Mouse (Mus musculus) inflammation-experienced regulatory T-cells, adult 6 months (primary cell): ENCODE results near the gene Isg15. TPM values are rescaled to one million over a fixed set of nuclear protein-coding genes. Genes with fewer than 3 reads are reported as not detected.
A peak's percentile ranks its signal among the peaks of the same experiment; 100 is the strongest.

Source experiments
- ATAC-seq: one replicate; pipeline ENCODE4 v1.8.0; 2017
- polyA plus RNA-seq, 3 experiments: library from polyadenylated mRNA; unstranded; fragments of 100-300 nt; shearing (Covaris generic); gene quantifications; one replicate each; pipeline ENCODE4 v1.2.1; 2017

The Isg15 gene
- polyA plus RNA-seq, 3 experiments from 2014 or later, result 34.7 to 48.9 (median 41.6) TPM

GRCm38 (mm10) chr4:156203001-156203412 lies 2.4 kb upstream of the Isg15 start, which contains the start of gene AW011738:
AW011738 (plus strand) TSS chr4:156203304.
- peak; percentile 84 for ATAC-seq

GRCm38 (mm10) chr4:156202462-156202893 lies 1.9 kb upstream of the Isg15 start:
- no peak for ATAC-seq

GRCm38 (mm10) chr4:156197829-156198205 lies 2.8 kb downstream of the Isg15 start:
- no peak for ATAC-seq

GRCm38 (mm10) chr4:156197131-156197828 lies 3.3 kb downstream of the Isg15 start, which contains the start of gene Agrn:
Agrn (minus strand) TSS chr4:156197488.
- ATAC-seq, result peak; percentile 14

- no peak for ATAC-seq
These were observed 4.4 kb downstream of the Isg15 start for GRCm38 (mm10) chr4:156195927-156196870.

DNA sequence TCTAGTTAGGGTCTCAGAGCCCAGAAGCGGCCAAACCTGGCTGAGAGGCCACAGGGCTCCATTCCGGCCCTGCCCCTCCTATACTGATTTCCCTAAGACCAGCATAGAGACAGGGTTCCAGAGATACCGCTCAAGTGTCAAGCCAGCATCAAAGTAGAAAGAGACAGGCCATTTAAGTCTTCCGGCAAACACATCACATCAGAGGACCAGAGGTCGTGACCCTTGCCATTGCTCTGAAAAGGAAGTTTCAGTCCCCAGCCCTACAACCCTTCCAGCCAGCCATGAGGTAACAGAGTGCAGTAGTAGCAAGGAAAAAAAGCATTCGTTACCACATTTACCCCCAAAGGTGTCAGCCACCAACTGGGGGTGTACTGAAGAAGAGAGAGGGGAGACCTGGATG lies 6.3 kb downstream of the Isg15 start:
- ATAC-seq, result no peak

DNA sequence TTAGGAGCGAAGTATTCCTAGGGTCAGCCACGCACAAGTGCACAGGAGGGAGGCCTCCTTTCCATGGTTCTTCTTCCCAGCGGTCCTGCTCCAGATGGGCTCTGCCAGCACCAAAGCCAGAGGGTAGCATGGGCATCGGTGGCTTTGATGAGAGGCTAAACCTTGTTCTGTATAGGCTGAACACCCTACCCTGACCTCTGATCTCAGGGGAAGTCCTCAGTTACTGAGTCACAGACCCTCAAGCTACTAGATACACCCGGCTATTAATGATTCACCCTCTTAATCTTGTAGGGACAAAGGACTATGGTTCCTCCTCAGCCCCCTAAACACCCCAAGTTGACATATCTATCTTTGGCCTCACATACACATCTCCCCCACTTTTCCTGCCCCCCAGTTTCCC lies 6.7 kb downstream of the Isg15 start:
- ATAC-seq, result no peak

DNA sequence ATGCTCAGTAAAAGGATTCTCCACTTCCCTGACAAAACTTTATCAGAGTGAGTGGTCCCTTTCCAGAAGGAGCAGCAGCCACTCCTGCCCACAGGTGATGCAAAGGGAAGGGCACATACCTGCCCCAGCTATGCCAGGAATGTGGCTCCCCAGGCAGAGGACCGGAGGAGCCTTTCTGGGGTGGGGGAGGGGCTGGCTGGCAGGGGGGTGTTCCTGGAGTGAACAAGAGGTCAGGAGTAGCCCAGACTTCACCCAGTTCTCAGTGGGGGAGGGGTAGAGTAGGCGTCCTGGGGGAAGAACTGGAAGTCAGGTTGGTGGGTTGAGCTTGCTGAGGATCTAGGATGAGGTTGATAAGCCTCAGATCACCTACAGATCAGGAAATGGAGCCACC lies 7.4 kb downstream of the Isg15 start:
- no peak for ATAC-seq

GRCm38 (mm10) chr4:156192421-156193199 lies 8.0 kb downstream of the Isg15 start:
- no peak for ATAC-seq

- no peak for ATAC-seq
These were observed 11.8 kb downstream of the Isg15 start for GRCm38 (mm10) chr4:156188811-156189323.

GRCm38 (mm10) chr4:156188162-156188810 lies 12.3 kb downstream of the Isg15 start:
- ATAC-seq, result no peak

DNA sequence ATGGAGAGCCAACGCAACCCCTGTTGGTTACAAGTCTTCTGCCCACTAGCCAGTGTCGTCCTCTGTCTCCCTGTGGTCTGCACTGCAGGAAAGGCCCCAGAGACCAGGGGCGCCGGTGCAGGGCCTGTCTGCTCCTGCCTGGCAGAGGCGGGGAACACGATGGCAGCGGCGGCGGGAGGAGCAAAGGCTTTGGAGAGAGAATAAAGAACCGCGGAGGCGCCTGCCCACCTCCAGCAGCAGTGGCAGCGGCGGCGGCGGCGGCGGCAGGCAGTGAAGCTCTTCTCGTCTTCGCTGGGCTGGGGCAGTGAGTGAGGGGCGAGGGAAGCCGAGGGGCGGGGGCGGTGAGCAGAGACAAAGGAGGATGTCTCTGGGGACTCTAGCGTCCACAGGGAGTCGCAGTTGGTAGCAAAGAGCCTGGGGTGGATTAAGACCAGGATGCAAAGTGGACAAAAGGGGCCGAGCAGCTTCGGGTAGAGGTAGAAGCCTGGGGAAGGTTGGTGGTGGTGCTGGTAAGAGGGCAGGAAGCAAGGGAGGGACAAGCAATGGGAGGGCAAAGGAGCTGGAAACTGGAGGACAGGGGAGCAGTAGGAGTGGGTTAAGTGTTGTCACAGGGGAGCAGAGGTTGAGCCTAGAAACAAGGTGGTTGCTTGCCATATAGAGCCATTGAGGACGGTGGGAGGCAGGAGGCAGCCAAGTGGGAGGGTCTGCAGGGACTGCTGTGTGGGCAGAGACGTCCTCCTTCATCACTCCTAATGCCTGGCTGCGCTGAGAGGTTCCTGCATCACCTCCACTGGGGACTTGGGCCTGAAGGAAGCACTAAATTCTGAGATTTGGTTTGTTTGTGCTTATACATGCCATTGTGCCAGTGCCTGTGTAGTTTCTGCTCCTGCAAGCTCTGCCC lies 14.4 kb downstream of the Isg15 start:
- ATAC-seq, result no peak

- ATAC-seq, result no peak
These were observed 15.1 kb downstream of the Isg15 start for GRCm38 (mm10) chr4:156185456-156185949.

DNA sequence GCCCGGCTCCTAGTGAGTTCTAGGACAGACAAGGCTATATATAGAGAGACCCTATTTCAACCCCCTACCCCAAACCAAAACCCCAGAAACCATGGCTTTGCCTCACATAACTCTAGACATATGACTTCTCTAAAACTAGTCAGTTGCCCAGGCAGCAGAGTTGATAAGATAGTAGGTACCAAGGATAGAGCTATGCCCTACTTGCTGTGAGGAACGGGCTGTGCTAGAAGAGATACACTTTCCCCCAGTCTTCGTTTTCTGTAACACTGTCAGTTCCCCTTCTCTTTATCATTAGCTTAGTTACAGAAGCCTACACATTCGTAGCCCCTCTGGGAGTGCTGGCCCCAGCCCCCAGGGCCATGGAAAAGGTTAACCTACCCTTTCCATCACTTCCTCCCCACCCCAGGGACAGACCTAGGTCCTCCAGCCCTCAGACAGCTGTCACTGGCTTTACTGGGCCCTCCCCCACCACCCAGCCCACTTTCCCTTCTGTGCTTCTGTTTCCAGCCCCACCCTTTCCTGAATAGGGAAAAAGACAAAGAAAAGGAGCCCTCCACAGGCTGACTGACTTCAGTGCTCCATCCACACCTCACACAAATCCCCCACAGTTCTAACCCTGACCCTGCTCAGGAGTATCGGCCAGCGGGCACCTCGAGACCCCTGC lies 16.2 kb downstream of the Isg15 start:
- ATAC-seq, result no peak

GRCm38 (mm10) chr4:156183747-156184146 lies 16.9 kb downstream of the Isg15 start:
- ATAC-seq, result no peak

- no peak for ATAC-seq
These were observed 23.0 kb downstream of the Isg15 start for GRCm38 (mm10) chr4:156177630-156178029.

GRCm38 (mm10) chr4:156171828-156172227 lies 28.8 kb downstream of the Isg15 start:
- no peak for ATAC-seq

- no peak for ATAC-seq
These were observed 31.5 kb downstream of the Isg15 start for GRCm38 (mm10) chr4:156169129-156169528.

DNA sequence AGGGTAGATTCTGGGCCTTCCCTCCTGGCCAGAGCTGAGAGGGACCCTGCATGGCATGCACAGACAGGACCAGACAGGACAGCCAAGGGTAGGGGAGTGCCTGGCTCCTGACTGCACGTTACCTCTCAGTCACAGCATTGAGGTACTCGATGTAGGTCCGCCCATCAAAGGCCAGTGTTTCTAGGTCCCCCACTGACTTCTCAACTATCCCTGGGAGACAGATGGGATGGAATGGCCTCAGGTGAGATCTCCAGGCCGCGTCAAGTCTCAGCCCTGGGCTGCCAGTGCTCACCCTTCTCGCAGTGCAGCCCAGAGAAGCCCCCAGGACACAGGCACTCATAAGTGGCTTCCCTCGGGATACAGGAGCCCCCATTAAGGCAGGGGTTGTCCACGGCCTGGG lies 32.0 kb downstream of the Isg15 start:
- no peak for ATAC-seq

- ATAC-seq, result no peak
These were observed 34.1 kb downstream of the Isg15 start for GRCm38 (mm10) chr4:156166477-156166876.
